Mouse (Mus musculus) kidney, postnatal 36 days (tissue): ENCODE data around the gene Zbp1.

ENCODE experiments used
- DNase-seq, 2 experiments: peaks; one replicate each; pipeline ENCODE4 v3.0.0; 2021 to 2022; ENCODE audit warnings: mixed read lengths in 2 of 2

The Zbp1 gene

GRCm38 (mm10) chr2:173246688-173247087, 28.0 kb upstream of the Zbp1 start:
- DNase-seq: no peak

DNA sequence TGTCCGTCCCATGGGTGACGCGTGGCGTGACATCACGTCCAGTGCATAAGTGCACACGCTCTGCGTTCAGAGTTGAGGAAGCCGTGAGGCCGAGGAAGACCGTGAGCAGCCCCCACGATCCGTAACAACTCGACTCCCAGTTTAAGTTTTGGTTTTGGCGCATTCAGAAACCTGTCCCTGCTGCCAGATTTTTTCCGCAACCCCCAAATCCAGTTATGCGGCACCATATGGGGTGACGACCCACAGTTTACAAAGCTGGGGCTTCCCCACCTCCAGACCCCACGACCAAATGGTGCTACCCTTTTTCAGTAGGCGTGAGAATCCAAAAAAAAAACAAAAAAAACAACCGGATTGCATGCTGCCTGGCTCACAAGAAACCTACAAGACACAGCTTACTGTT, 26.5 kb upstream of the Zbp1 start:
- DNase-seq: no peak

GRCm38 (mm10) chr2:173244108-173244507, 25.4 kb upstream of the Zbp1 start:
- no peak for DNase-seq

- peak in 1 of 2 experiments; percentile 61 for DNase-seq
Observed at GRCm38 (mm10) chr2:173243616-173244015, 24.9 kb upstream of the Zbp1 start.

DNA sequence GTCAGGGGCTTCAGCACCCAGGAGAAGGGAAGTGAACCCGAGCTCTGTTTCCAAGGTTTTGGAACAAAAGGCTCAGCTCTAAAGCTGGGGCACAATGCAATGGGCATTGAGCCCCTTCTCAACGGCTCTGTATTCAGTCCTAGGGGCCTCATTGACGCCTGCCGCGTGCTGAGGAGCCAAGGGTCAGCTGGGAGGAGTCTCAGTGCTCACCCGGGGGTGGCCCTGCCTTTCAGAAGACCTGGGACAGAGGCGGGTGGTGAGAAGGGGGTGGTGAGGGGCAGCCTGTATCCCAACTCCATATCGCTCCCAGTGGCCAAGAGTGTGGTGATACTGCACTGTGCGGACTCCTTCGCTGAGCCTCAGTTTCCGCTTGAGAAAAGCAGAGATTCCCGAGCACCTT, 24.2 kb upstream of the Zbp1 start:
- DNase-seq: peak in 1 of 2 experiments; percentile 61

GRCm38 (mm10) chr2:173240738-173241137, 22.0 kb upstream of the Zbp1 start:
- no peak for DNase-seq

DNA sequence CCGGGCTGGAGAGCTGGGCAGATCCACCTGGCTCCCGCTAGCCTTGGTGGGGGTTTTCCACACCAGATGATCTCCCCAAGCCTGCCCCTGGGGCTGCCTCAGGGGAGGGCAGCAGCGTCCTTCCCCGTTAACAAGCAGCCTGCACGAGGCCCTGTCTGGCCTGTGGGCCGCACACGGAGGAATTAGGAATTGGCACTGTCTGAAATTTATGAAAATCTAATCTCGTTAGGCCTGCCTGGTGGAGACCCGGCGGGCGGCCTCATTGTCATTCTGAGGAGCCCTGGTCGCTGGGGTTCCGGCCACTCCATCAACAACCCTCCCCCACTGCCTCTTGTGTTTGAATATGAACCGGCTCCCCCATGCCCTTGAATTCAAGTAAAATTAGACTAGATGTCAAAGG, 19.8 kb upstream of the Zbp1 start:
- no peak for DNase-seq

- no peak for DNase-seq
Observed at GRCm38 (mm10) chr2:173235435-173236332, 17.0 kb upstream of the Zbp1 start.

DNA sequence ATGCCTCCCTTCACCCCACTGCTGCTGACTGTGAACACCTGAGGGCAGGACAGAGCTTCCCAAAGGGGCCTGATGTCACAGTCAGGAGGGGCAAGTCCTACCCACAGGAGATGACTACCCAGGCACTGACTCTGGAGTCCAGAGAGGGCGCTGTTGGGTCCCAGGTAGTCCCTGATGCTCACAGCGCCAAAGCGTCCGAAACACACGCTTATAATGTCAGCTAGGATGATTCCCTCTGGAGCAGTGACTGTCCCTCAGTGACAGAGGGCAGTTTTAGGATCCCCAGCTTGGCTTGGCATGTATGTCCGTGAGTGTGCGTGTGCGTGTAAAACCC, 14.0 kb upstream of the Zbp1 start:
- DNase-seq: peak in 1 of 2 experiments; percentile 46

DNA sequence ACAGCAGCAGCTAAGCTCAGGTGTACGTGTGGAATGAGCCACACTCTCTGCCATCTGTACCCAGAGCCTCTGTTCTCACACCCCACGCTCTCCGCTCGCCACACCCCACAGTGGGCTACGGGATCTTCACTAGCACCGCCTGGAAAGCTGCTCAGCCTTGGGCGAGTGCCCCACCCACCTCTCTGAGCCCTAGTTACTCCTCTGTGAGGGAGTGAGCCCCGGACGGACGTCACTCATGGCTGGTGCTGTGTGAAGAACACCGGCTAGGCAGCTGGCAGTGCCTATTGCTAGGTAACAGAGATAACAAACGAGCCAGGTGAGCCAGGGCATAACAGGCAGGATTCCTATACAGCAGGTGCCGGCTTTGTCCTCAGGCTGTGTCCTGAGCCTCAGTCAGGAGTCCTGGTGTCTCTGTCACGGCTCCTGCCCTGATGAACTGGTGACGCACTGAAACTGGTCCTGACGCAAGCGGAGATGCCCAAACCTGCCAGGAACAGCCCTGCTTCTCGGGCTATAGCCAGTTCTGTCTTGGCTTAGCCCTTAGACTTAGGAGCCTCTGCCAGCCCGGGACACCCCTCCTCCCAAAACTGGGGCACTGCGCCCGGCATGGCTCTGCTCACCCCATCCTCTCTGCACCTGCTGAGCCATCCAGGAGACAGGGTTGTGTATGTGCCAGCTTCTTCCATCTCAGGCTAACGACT, 13.5 kb upstream of the Zbp1 start:
- no peak for DNase-seq

DNA sequence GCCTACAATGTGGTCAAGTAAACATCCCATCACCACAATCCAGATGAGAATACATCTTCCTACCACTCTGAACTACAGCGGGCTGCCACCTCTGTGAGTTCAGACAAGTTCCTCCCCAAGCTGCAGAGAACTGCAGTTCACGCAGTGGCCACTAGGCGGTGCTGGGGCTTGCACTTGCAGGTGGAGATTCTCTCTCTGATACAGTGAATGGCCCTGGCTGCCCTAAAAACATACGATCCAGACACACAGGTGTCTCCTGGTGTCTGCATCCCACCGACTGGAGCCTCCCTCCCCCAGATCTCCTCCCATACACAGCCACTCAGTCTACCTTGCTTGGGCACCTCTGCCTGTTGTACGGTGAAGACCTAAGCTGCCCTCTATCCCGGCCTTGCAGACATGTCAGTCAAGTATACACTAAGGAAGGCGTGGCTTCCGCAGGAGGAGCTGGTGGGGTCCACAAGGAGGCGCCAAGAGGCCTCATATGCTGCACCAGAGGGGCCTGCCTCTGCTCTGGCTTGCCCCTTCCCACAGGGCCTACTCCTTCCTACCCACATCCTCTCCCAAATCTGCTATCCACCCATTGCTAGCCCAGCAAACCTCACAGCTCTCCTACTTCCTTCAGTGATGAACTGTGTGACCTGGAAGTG, 11.0 kb upstream of the Zbp1 start:
- DNase-seq: peak; percentile 91 to 97

- DNase-seq: no peak
Observed at GRCm38 (mm10) chr2:173228567-173228966, 9.8 kb upstream of the Zbp1 start.

GRCm38 (mm10) chr2:173226792-173227191, 8.1 kb upstream of the Zbp1 start:
- no peak for DNase-seq

GRCm38 (mm10) chr2:173225906-173226305, 7.2 kb upstream of the Zbp1 start:
- DNase-seq: no peak

DNA sequence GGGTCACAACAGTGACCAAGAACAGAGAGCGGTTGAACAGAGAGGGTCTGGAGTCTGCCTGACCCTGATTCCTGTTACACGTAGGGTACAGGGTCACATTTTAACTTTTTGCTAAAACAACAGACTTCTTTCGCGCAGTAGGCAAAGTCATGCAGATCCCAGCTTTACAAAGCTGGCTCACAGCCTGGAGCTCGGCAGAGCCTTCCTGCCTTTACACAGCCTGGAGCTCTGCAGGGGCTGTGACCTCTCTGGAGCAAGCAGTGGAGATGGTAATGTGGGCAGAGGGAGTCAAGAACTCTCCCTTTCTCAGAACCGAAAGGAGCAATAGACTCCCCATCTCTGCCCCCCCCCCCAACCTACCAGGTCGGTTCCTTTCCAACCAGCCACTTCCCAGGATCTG, 6.1 kb upstream of the Zbp1 start:
- DNase-seq: no peak

- no peak for DNase-seq
Observed at GRCm38 (mm10) chr2:173224097-173224496, 5.4 kb upstream of the Zbp1 start.

- no peak for DNase-seq
Observed at GRCm38 (mm10) chr2:173223496-173223895, 4.8 kb upstream of the Zbp1 start.

DNA sequence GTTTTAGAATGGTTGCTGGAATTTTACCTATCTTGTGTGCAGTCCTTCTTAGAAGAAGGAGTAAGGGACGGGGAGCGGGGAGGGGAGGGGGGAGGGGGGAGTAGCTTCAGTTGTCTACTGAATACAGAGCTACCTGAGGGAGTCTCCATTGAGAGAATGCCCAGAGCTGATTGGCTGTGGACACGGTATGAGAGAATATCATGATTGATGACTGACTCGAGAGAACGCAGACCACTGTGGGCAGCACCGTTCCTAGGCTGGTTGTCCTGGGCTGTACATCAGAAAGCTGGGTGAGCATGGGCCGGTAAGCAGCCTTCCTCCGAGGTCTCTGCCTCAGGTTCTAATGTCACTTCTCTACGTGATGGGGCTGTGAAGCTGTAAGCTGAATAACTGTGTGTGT, 2.0 kb upstream of the Zbp1 start:
- DNase-seq: peak in 1 of 2 experiments; percentile 0

- DNase-seq: peak; percentile 56 to 70
Observed at GRCm38 (mm10) chr2:173219256-173219954, 682 bp upstream of the Zbp1 start.

- DNase-seq: peak in 1 of 2 experiments; percentile 2
Observed at GRCm38 (mm10) chr2:173217763-173218258, 912 bp downstream of the Zbp1 start.

GRCm38 (mm10) chr2:173217246-173217645, 1.5 kb downstream of the Zbp1 start:
- DNase-seq: peak in 1 of 2 experiments; percentile 0

- peak in 1 of 2 experiments; percentile 0 for DNase-seq
Observed at GRCm38 (mm10) chr2:173216840-173217239, 1.9 kb downstream of the Zbp1 start.

DNA sequence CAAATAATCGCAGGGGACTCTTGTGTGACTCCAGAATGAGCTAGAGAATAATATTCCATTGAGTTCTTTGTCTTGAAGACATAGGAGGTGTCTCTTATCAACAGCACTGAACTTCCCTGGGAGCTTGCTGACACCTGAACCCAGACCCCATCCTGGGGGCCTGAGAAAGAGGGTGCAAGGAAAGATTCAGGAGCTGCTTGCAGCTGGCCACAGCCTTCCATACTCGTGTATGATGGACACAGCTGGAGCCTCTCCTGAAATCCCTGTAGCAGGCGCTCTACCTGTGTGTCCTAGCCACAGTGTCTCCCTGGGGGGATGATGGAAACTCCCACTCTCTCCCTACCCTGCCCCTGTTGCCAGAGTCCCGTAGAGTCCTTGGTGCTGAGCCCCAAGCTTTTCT, 6.5 kb downstream of the Zbp1 start:
- DNase-seq: no peak
